Mouse (Mus musculus): ENCODE data around the gene Epyc. TPM values are rescaled to one million over a fixed set of nuclear protein-coding genes. Genes with fewer than 3 reads are reported as not detected.
"Not testable (repeated sequence)": the region's sequence is repeated elsewhere in the genome, so short reads cannot be mapped to it uniquely, and the experiment has no call there.

Epyc gene
- total RNA-seq, 1 experiment: not detected

GRCm38 (mm10) chr10:97720625-97721024, 76.8 kb downstream of the Epyc start:
- no peak overlapping the region for H3K9ac ChIP-seq (ENCODE audit: insufficient read depth, low read depth, low read length, poor library complexity, severe bottlenecking)
- in situ Hi-C loops (cut with MboI; ENCODE audit: low sequenced_read_pairs in 2 of 2, unreplicated experiment in 2 of 2): no loop called here
- no peak overlapping the region for H3K4me3 ChIP-seq (ENCODE audit: insufficient read depth in 1 of 2, low read depth in 1 of 2, low read length in 2 of 2, poor library complexity in 1 of 2, severe bottlenecking in 1 of 2)
- no peaks in the 10 kb centered on the region for H3K9me3 ChIP-seq (ENCODE audit: control insufficient read depth, insufficient read depth, low read depth, low read length)
- no peak for TF ChIP-seq HCFC1 (IDR thresholded peaks at IDR 0.05; ENCODE audit: borderline replicate concordance, insufficient read depth, low read length)
- no peak for TF ChIP-seq MAFK (IDR thresholded peaks at IDR 0.05; ENCODE audit: insufficient read depth, low read depth, low read length)
- no peak for TF ChIP-seq ZC3H11A (IDR thresholded peaks at IDR 0.05; ENCODE audit: borderline replicate concordance, low read depth, low read length)
- no peak for TF ChIP-seq ZNF384 (IDR thresholded peaks at IDR 0.05; ENCODE audit: low read depth, low read length)
- TF ChIP-seq CHD2 (IDR thresholded peaks at IDR 0.05; ENCODE audit: low read depth, low read length): no peak
- no peaks in the 10 kb centered on the region for H3K36me3 ChIP-seq (ENCODE audit: control insufficient read depth, insufficient read depth, low read length, poor library complexity, severe bottlenecking)
- no peak for DNase-seq (ENCODE audit: low read depth, low spot score)
- H3K4me1 ChIP-seq (ENCODE audit: control insufficient read depth in 2 of 2, insufficient read depth in 2 of 2, low read length in 2 of 2, poor library complexity in 1 of 2): no peaks in the 10 kb centered on the region
- H3K27ac ChIP-seq (ENCODE audit: insufficient read depth, low read depth, low read length, poor library complexity, severe bottlenecking): no peak overlapping the region

- Histone ChIP-seq H3K9ac (ENCODE audit: insufficient read depth, low read depth, low read length, poor library complexity, severe bottlenecking) (no peak overlapping the region), H3K4me3 (ENCODE audit: insufficient read depth in 1 of 2, low read depth in 1 of 2, low read length in 2 of 2, poor library complexity in 1 of 2, severe bottlenecking in 1 of 2) (no peak overlapping the region), H3K4me1 (ENCODE audit: control insufficient read depth in 2 of 2, insufficient read depth in 2 of 2, low read length in 2 of 2, poor library complexity in 1 of 2) (no peaks in the 10 kb centered on the region), H3K27ac (ENCODE audit: insufficient read depth, low read depth, low read length, poor library complexity, severe bottlenecking) (no peak overlapping the region), H3K36me3 (ENCODE audit: control insufficient read depth, insufficient read depth, low read length, poor library complexity, severe bottlenecking) (no peaks in the 10 kb centered on the region), H3K9me3 (ENCODE audit: control insufficient read depth, insufficient read depth, low read depth, low read length) (no peaks in the 10 kb centered on the region)
- DNase-seq (ENCODE audit: low read depth, low spot score): no peak
- TF ChIP-seq MAFK (IDR thresholded peaks at IDR 0.05; ENCODE audit: insufficient read depth, low read depth, low read length) (no peak), CHD2 (IDR thresholded peaks at IDR 0.05; ENCODE audit: low read depth, low read length) (no peak), ZNF384 (IDR thresholded peaks at IDR 0.05; ENCODE audit: low read depth, low read length) (no peak), HCFC1 (IDR thresholded peaks at IDR 0.05; ENCODE audit: borderline replicate concordance, insufficient read depth, low read length) (no peak), ZC3H11A (IDR thresholded peaks at IDR 0.05; ENCODE audit: borderline replicate concordance, low read depth, low read length) (no peak)
- in situ Hi-C loops (cut with MboI; ENCODE audit: low sequenced_read_pairs in 2 of 2, unreplicated experiment in 2 of 2): no loop called here
Measured at GRCm38 (mm10) chr10:97722709-97723108, 78.8 kb downstream of the Epyc start.

- Histone ChIP-seq H3K9me3 (ENCODE audit: control insufficient read depth, insufficient read depth, low read depth, low read length) (no peaks in the 10 kb centered on the region), H3K9ac (ENCODE audit: insufficient read depth, low read depth, low read length, poor library complexity, severe bottlenecking) (no peak overlapping the region), H3K36me3 (ENCODE audit: control insufficient read depth, insufficient read depth, low read length, poor library complexity, severe bottlenecking) (no peaks in the 10 kb centered on the region), H3K4me1 (ENCODE audit: control insufficient read depth in 2 of 2, insufficient read depth in 2 of 2, low read length in 2 of 2, poor library complexity in 1 of 2) (no peaks in the 10 kb centered on the region), H3K27ac (ENCODE audit: insufficient read depth, low read depth, low read length, poor library complexity, severe bottlenecking) (no peak overlapping the region), H3K4me3 (ENCODE audit: insufficient read depth in 1 of 2, low read depth in 1 of 2, low read length in 2 of 2, poor library complexity in 1 of 2, severe bottlenecking in 1 of 2) (no peak overlapping the region)
- no peak for TF ChIP-seq CHD2 (IDR thresholded peaks at IDR 0.05; ENCODE audit: low read depth, low read length)
- no peak for TF ChIP-seq MAFK (IDR thresholded peaks at IDR 0.05; ENCODE audit: insufficient read depth, low read depth, low read length)
- TF ChIP-seq HCFC1 (IDR thresholded peaks at IDR 0.05; ENCODE audit: borderline replicate concordance, insufficient read depth, low read length): no peak
- TF ChIP-seq ZC3H11A (IDR thresholded peaks at IDR 0.05; ENCODE audit: borderline replicate concordance, low read depth, low read length): no peak
- no peak for TF ChIP-seq ZNF384 (IDR thresholded peaks at IDR 0.05; ENCODE audit: low read depth, low read length)
- in situ Hi-C loops (cut with MboI; ENCODE audit: low sequenced_read_pairs in 2 of 2, unreplicated experiment in 2 of 2): no loop called here
- no peak for DNase-seq (ENCODE audit: low read depth, low spot score)
Measured at GRCm38 (mm10) chr10:97725929-97726328, 82.1 kb downstream of the Epyc start.

GRCm38 (mm10) chr10:97726655-97727054, 82.8 kb downstream of the Epyc start, which contains the start of gene C030005K15Rik:
C030005K15Rik (minus strand) TSS chr10:97726755.
- H3K27ac ChIP-seq (ENCODE audit: insufficient read depth, low read depth, low read length, poor library complexity, severe bottlenecking); DNase-seq (ENCODE audit: low read depth, low spot score); H3K4me3 ChIP-seq (ENCODE audit: insufficient read depth in 1 of 2, low read depth in 1 of 2, low read length in 2 of 2, poor library complexity in 1 of 2, severe bottlenecking in 1 of 2); H3K9ac ChIP-seq (ENCODE audit: insufficient read depth, low read depth, low read length, poor library complexity, severe bottlenecking); H3K36me3 ChIP-seq (ENCODE audit: control insufficient read depth, insufficient read depth, low read length, poor library complexity, severe bottlenecking); in situ Hi-C loops (cut with MboI; ENCODE audit: low sequenced_read_pairs in 2 of 2, unreplicated experiment in 2 of 2); H3K4me1 ChIP-seq (ENCODE audit: control insufficient read depth in 2 of 2, insufficient read depth in 2 of 2, low read length in 2 of 2, poor library complexity in 1 of 2); H3K9me3 ChIP-seq (ENCODE audit: control insufficient read depth, insufficient read depth, low read depth, low read length): not testable (repeated sequence)

Other genes with a start within 250 kb of the Epyc start
- 0.32 and 0.89 TPM in 2 replicates for gene Dcn, start 164.5 kb upstream of the Epyc start, total RNA-seq (2012; rRNA removed)
- not detected in 2 replicates for gene Lum, start 78.9 kb upstream of the Epyc start, total RNA-seq (2012; rRNA removed)
- gene Kera, start 37.2 kb upstream of the Epyc start, total RNA-seq (2012; rRNA removed): not detected in 2 replicates
- not detected in 2 replicates for gene Ccer1, start 49.0 kb downstream of the Epyc start, total RNA-seq (2012; rRNA removed)
- not detected in 2 replicates for gene C030005K15Rik, start 82.7 kb downstream of the Epyc start, total RNA-seq (2012; rRNA removed)